ENCODE assay signal across 8 mouse cellular contexts in genomic region chr1:75219531-75219930, GRCm38 (mm10). TPM values are rescaled to one million over a fixed set of nuclear protein-coding genes. Genes with fewer than 3 reads are reported as not detected.
DNase-seq lines count a peak whose midpoint lies in the region; ATAC-seq lines count a peak whose summit lies in the region.

Gene Tuba4a (minus strand): TSS chr1:75219865.

- peak within 1 kb of the TSS; percentile 51 for H3K4me3 ChIP-seq in forebrain, embryonic 15.5 days
- peak within 1 kb of the TSS; percentile 49 for H3K4me3 ChIP-seq in hindbrain, embryonic 12.5 days
- H3K4me3 ChIP-seq in limb, embryonic 13.5 days, result peak within 1 kb of the TSS; percentile 61

- peak within 1 kb of the TSS; percentile 45 for H3K9ac ChIP-seq in forebrain, embryonic 15.5 days (replicated peaks)
- H3K9ac ChIP-seq in hindbrain, embryonic 12.5 days, result peak within 1 kb of the TSS; percentile 58
- H3K9ac ChIP-seq in limb, embryonic 13.5 days, result peak within 1 kb of the TSS; percentile 54

- peak within 1 kb of the TSS; percentile 77 for H3K4me2 ChIP-seq in forebrain, embryonic 15.5 days (replicated peaks)
- H3K4me2 ChIP-seq in hindbrain, embryonic 12.5 days (replicated peaks), result peak within 1 kb of the TSS; percentile 91
- peak within 1 kb of the TSS; percentile 96 for H3K4me2 ChIP-seq in limb, embryonic 13.5 days (replicated peaks)

- peaks cover 48% of the 10 kb centered on the region for H3K27me3 ChIP-seq in forebrain, embryonic 15.5 days
- H3K27me3 ChIP-seq in hindbrain, embryonic 12.5 days, result peaks cover 72% of the 10 kb centered on the region
- peaks cover 72% of the 10 kb centered on the region for H3K27me3 ChIP-seq in limb, embryonic 13.5 days

- under 1% methylated on average over 34 of the region's 34 CpGs for WGBS in forebrain, embryonic 15.5 days
- under 1% methylated on average over 33 of the region's 34 CpGs for WGBS in hindbrain, embryonic 12.5 days
- under 1% methylated on average over 34 of the region's 34 CpGs for WGBS in limb, embryonic 13.5 days

- peak in 1 of 2 experiments; percentile 16 for DNase-seq in layer of hippocampus, adult 18-20 months (ENCODE audit: low spot score in 2 of 2)
- DNase-seq in layer of hippocampus, adult 11-12 months (ENCODE audit: low spot score), result no peak
- DNase-seq in adrenal gland, postnatal 10 days, result peak; percentile 25
- DNase-seq in testis, postnatal 10 days (ENCODE audit: low spot score), result no peak

- peaks cover 20% of the 10 kb centered on the region for H3K4me1 ChIP-seq in forebrain, embryonic 15.5 days
- H3K4me1 ChIP-seq in hindbrain, embryonic 12.5 days, result peaks cover 17% of the 10 kb centered on the region
- H3K4me1 ChIP-seq in limb, embryonic 13.5 days, result peaks cover 15% of the 10 kb centered on the region

- H3K9me3 ChIP-seq in forebrain, embryonic 15.5 days, result no peaks in the 10 kb centered on the region
- no peaks in the 10 kb centered on the region for H3K9me3 ChIP-seq in hindbrain, embryonic 12.5 days (replicated peaks)
- no peaks in the 10 kb centered on the region for H3K9me3 ChIP-seq in limb, embryonic 13.5 days

- H3K27ac ChIP-seq in forebrain, embryonic 15.5 days (replicated peaks), result peak within 1 kb of the TSS; percentile 62; the same call in 1 of the 2 replicates
- H3K27ac ChIP-seq in hindbrain, embryonic 12.5 days, result no peak within 1 kb of the TSS
- H3K27ac ChIP-seq in limb, embryonic 13.5 days, result no peak within 1 kb of the TSS

- ATAC-seq in forebrain, embryonic 15.5 days (replicated peaks), result peak; percentile 36
- peak; percentile 44; the same call in 1 of the 2 replicates for ATAC-seq in hindbrain, embryonic 12.5 days (ENCODE audit: low FRiP score)
- no peak for ATAC-seq in limb, embryonic 13.5 days (ENCODE audit: low FRiP score, low read depth)
- peak; percentile 4; the same call in 1 of the 2 replicates for ATAC-seq in monocyte, adult 5-6 weeks (replicated peaks; ENCODE audit: insufficient number of reproducible peaks, low FRiP score, low TSS enrichment, poor library complexity, severe bottlenecking)

- peaks cover 9% of the 10 kb centered on the region for H3K36me3 ChIP-seq in forebrain, embryonic 15.5 days
- H3K36me3 ChIP-seq in hindbrain, embryonic 12.5 days, result peaks cover 10% of the 10 kb centered on the region; the same call in 1 of the 2 replicates
- H3K36me3 ChIP-seq in limb, embryonic 13.5 days, result peaks cover 15% of the 10 kb centered on the region

RNA-seq across cellular contexts. Expression of gene Tuba4a, which starts in this region (rescaled TPM):
- total RNA-seq in layer of hippocampus, adult 18-20 months (2021), result 100 to 1,000 TPM; 524 to 572 TPM
- total RNA-seq in adrenal gland, postnatal 10 days (2021), result 100 to 1,000 TPM in 1 of 2 experiments, 10 to 100 TPM in 1; 47.1 to 104 TPM
- polyA plus RNA-seq in forebrain, embryonic 15.5 days (2015; fragmentation: Nextera tagmentation; extraction: Ambion mirVana), result 14.9 and 19.5 TPM in 2 replicates
- polyA plus RNA-seq in hindbrain, embryonic 12.5 days (2016; fragmentation: Nextera tagmentation; extraction: Ambion mirVana), result 10.3 and 11.1 TPM in 2 replicates
- polyA plus RNA-seq in limb, embryonic 13.5 days (2015; fragmentation: Nextera tagmentation; extraction: Ambion mirVana), result 22.7 and 27.1 TPM in 2 replicates
- total RNA-seq in monocyte, adult 5-6 weeks (2017), result 55.7 to 63.9 TPM (median 58.5 TPM) in 3 replicates
